Mouse (Mus musculus): ENCODE results near the gene Gh. TPM values are rescaled to one million over a fixed set of nuclear protein-coding genes. Genes with fewer than 3 reads are reported as not detected.

Gene Gh
- polyA plus RNA-seq, 1 experiment from 2014 or later: not detected

- Histone ChIP-seq H3K4me1 (ENCODE audit: insufficient read depth, low read length) (peaks cover 8% of the 10 kb centered on the region), H3K4me3 (ENCODE audit: low read length) (no peak overlapping the region), H3K9ac (replicated peaks; ENCODE audit: low read length) (no peak overlapping the region), H3K9me3 (ENCODE audit: low read length) (no peaks in the 10 kb centered on the region), H3K27ac (ENCODE audit: low read length) (no peak overlapping the region), H3K36me3 (ENCODE audit: insufficient read depth, low read length) (no peaks in the 10 kb centered on the region), H3K27me3 (ENCODE audit: insufficient read depth, low read length) (no peaks in the 10 kb centered on the region), H3K4me2 (replicated peaks; ENCODE audit: low read depth, low read length) (no peak overlapping the region)
- 42% methylated on average over 4 of the region's 4 CpGs for WGBS
- ATAC-seq (ENCODE audit: low FRiP score, low TSS enrichment): no peak
Observed at GRCm38 (mm10) chr11:106332458-106332857, 30.8 kb upstream of the Gh start.

- no peak for ATAC-seq (ENCODE audit: low FRiP score, low TSS enrichment)
Observed at GRCm38 (mm10) chr11:106329682-106330081, 28.0 kb upstream of the Gh start.

GRCm38 (mm10) chr11:106329128-106329527, 27.5 kb upstream of the Gh start:
- no peak for ATAC-seq (ENCODE audit: low FRiP score, low TSS enrichment)
- Histone ChIP-seq H3K4me3 (ENCODE audit: low read length) (no peak overlapping the region), H3K9ac (replicated peaks; ENCODE audit: low read length) (no peak overlapping the region), H3K4me1 (ENCODE audit: insufficient read depth, low read length) (peaks cover 25% of the 10 kb centered on the region), H3K9me3 (ENCODE audit: low read length) (no peaks in the 10 kb centered on the region), H3K27me3 (ENCODE audit: insufficient read depth, low read length) (no peaks in the 10 kb centered on the region), H3K4me2 (replicated peaks; ENCODE audit: low read depth, low read length) (no peak overlapping the region), H3K27ac (ENCODE audit: low read length) (no peak overlapping the region), H3K36me3 (ENCODE audit: insufficient read depth, low read length) (no peaks in the 10 kb centered on the region)
- 55% methylated on average over 6 of the region's 6 CpGs for WGBS

More at GRCm38 (mm10) chr11:106329682-106330081, 28.0 kb upstream of the Gh start:
- no peak overlapping the region for H3K27ac ChIP-seq (ENCODE audit: low read length)
- H3K4me2 ChIP-seq (replicated peaks; ENCODE audit: low read depth, low read length): no peak overlapping the region
- 53% methylated on average over 7 of the region's 7 CpGs for WGBS
- H3K9me3 ChIP-seq (ENCODE audit: low read length): no peaks in the 10 kb centered on the region
- H3K4me1 ChIP-seq (ENCODE audit: insufficient read depth, low read length): peaks cover 19% of the 10 kb centered on the region
- no peaks in the 10 kb centered on the region for H3K27me3 ChIP-seq (ENCODE audit: insufficient read depth, low read length)
- H3K9ac ChIP-seq (replicated peaks; ENCODE audit: low read length): no peak overlapping the region
- no peaks in the 10 kb centered on the region for H3K36me3 ChIP-seq (ENCODE audit: insufficient read depth, low read length)
- no peak overlapping the region for H3K4me3 ChIP-seq (ENCODE audit: low read length)

- Histone ChIP-seq H3K9ac (replicated peaks; ENCODE audit: low read length) (no peak overlapping the region), H3K4me1 (ENCODE audit: insufficient read depth, low read length) (peaks cover 29% of the 10 kb centered on the region), H3K9me3 (ENCODE audit: low read length) (no peaks in the 10 kb centered on the region), H3K27ac (ENCODE audit: low read length) (no peak overlapping the region), H3K36me3 (ENCODE audit: insufficient read depth, low read length) (no peaks in the 10 kb centered on the region), H3K4me2 (replicated peaks; ENCODE audit: low read depth, low read length) (no peak overlapping the region), H3K4me3 (ENCODE audit: low read length) (no peak overlapping the region), H3K27me3 (ENCODE audit: insufficient read depth, low read length) (no peaks in the 10 kb centered on the region)
- WGBS: 18% methylated on average over 5 of the region's 5 CpGs
- ATAC-seq (ENCODE audit: low FRiP score, low TSS enrichment): no peak
Observed at GRCm38 (mm10) chr11:106328521-106328920, 26.9 kb upstream of the Gh start.

- Histone ChIP-seq H3K27ac (ENCODE audit: low read length) (no peak overlapping the region), H3K9me3 (ENCODE audit: low read length) (no peaks in the 10 kb centered on the region), H3K4me2 (replicated peaks; ENCODE audit: low read depth, low read length) (no peak overlapping the region), H3K36me3 (ENCODE audit: insufficient read depth, low read length) (no peaks in the 10 kb centered on the region), H3K4me1 (ENCODE audit: insufficient read depth, low read length) (peaks cover 29% of the 10 kb centered on the region), H3K4me3 (ENCODE audit: low read length) (no peak overlapping the region), H3K27me3 (ENCODE audit: insufficient read depth, low read length) (no peaks in the 10 kb centered on the region), H3K9ac (replicated peaks; ENCODE audit: low read length) (no peak overlapping the region)
- no peak for ATAC-seq (ENCODE audit: low FRiP score, low TSS enrichment)
- 85% methylated on average over 8 of the region's 8 CpGs for WGBS
Observed at GRCm38 (mm10) chr11:106326475-106326874, 24.8 kb upstream of the Gh start.

- peaks cover 29% of the 10 kb centered on the region for H3K4me1 ChIP-seq (ENCODE audit: insufficient read depth, low read length)
- peak overlapping the region; percentile 89 for H3K27ac ChIP-seq (ENCODE audit: low read length)
- ATAC-seq (ENCODE audit: low FRiP score, low TSS enrichment): peak; percentile 28
- 54% methylated on average over 8 of the region's 8 CpGs for WGBS
- H3K9me3 ChIP-seq (ENCODE audit: low read length): no peaks in the 10 kb centered on the region
- no peaks in the 10 kb centered on the region for H3K36me3 ChIP-seq (ENCODE audit: insufficient read depth, low read length)
- H3K9ac ChIP-seq (replicated peaks; ENCODE audit: low read length): no peak overlapping the region
- H3K4me2 ChIP-seq (replicated peaks; ENCODE audit: low read depth, low read length): no peak overlapping the region
- no peak overlapping the region for H3K4me3 ChIP-seq (ENCODE audit: low read length)
- no peaks in the 10 kb centered on the region for H3K27me3 ChIP-seq (ENCODE audit: insufficient read depth, low read length)
Observed at GRCm38 (mm10) chr11:106325566-106326206, 24.0 kb upstream of the Gh start.

- Histone ChIP-seq H3K4me3 (ENCODE audit: low read length) (no peak overlapping the region), H3K36me3 (ENCODE audit: insufficient read depth, low read length) (no peaks in the 10 kb centered on the region), H3K9me3 (ENCODE audit: low read length) (no peaks in the 10 kb centered on the region), H3K4me2 (replicated peaks; ENCODE audit: low read depth, low read length) (no peak overlapping the region), H3K27ac (ENCODE audit: low read length) (peak overlapping the region; percentile 89), H3K9ac (replicated peaks; ENCODE audit: low read length) (peak overlapping the region; percentile 41), H3K27me3 (ENCODE audit: insufficient read depth, low read length) (no peaks in the 10 kb centered on the region), H3K4me1 (ENCODE audit: insufficient read depth, low read length) (peaks cover 29% of the 10 kb centered on the region)
- 12% methylated on average over 5 of the region's 5 CpGs for WGBS
- ATAC-seq (ENCODE audit: low FRiP score, low TSS enrichment): peak; percentile 72
Observed at GRCm38 (mm10) chr11:106324858-106325257, 23.2 kb upstream of the Gh start.

GRCm38 (mm10) chr11:106318406-106319366, 17.0 kb upstream of the Gh start:
- Histone ChIP-seq H3K4me3 (ENCODE audit: low read length) (no peak overlapping the region), H3K27ac (ENCODE audit: low read length) (peak overlapping the region; percentile 25; the same call in 1 of the 2 replicates), H3K9me3 (ENCODE audit: low read length) (no peaks in the 10 kb centered on the region), H3K4me2 (replicated peaks; ENCODE audit: low read depth, low read length) (no peak overlapping the region), H3K9ac (replicated peaks; ENCODE audit: low read length) (0 out of 2 replicates have a peak overlapping the region, but pooled peaks have one; percentile 19), H3K36me3 (ENCODE audit: insufficient read depth, low read length) (no peaks in the 10 kb centered on the region), H3K27me3 (ENCODE audit: insufficient read depth, low read length) (no peaks in the 10 kb centered on the region), H3K4me1 (ENCODE audit: insufficient read depth, low read length) (peaks cover 26% of the 10 kb centered on the region)
- ATAC-seq (ENCODE audit: low FRiP score, low TSS enrichment): no peak
- 61% methylated on average over 21 of the region's 21 CpGs for WGBS

- H3K4me3 ChIP-seq (ENCODE audit: low read length): no peak overlapping the region
- no peaks in the 10 kb centered on the region for H3K27me3 ChIP-seq (ENCODE audit: insufficient read depth, low read length)
- peaks cover 32% of the 10 kb centered on the region for H3K4me1 ChIP-seq (ENCODE audit: insufficient read depth, low read length)
- H3K36me3 ChIP-seq (ENCODE audit: insufficient read depth, low read length): no peaks in the 10 kb centered on the region
- no peak for ATAC-seq (ENCODE audit: low FRiP score, low TSS enrichment)
- no peak overlapping the region for H3K27ac ChIP-seq (ENCODE audit: low read length)
- WGBS: 81% methylated on average over 7 of the region's 7 CpGs
- H3K9ac ChIP-seq (replicated peaks; ENCODE audit: low read length): no peak overlapping the region
- H3K4me2 ChIP-seq (replicated peaks; ENCODE audit: low read depth, low read length): no peak overlapping the region
- H3K9me3 ChIP-seq (ENCODE audit: low read length): no peaks in the 10 kb centered on the region
Observed at GRCm38 (mm10) chr11:106317801-106318200, 16.1 kb upstream of the Gh start.

- WGBS: 67% methylated on average over 1 of the region's 1 CpGs
- no peak for ATAC-seq (ENCODE audit: low FRiP score, low TSS enrichment)
- Histone ChIP-seq H3K36me3 (ENCODE audit: insufficient read depth, low read length) (no peaks in the 10 kb centered on the region), H3K4me3 (ENCODE audit: low read length) (no peak overlapping the region), H3K9ac (replicated peaks; ENCODE audit: low read length) (no peak overlapping the region), H3K4me2 (replicated peaks; ENCODE audit: low read depth, low read length) (no peak overlapping the region), H3K9me3 (ENCODE audit: low read length) (no peaks in the 10 kb centered on the region), H3K4me1 (ENCODE audit: insufficient read depth, low read length) (peaks cover 32% of the 10 kb centered on the region), H3K27me3 (ENCODE audit: insufficient read depth, low read length) (no peaks in the 10 kb centered on the region), H3K27ac (ENCODE audit: low read length) (no peak overlapping the region)
Observed at GRCm38 (mm10) chr11:106316416-106316815, 14.8 kb upstream of the Gh start.
